Mouse (Mus musculus): Measurements from ENCODE around the gene Csrp2.

DNA sequence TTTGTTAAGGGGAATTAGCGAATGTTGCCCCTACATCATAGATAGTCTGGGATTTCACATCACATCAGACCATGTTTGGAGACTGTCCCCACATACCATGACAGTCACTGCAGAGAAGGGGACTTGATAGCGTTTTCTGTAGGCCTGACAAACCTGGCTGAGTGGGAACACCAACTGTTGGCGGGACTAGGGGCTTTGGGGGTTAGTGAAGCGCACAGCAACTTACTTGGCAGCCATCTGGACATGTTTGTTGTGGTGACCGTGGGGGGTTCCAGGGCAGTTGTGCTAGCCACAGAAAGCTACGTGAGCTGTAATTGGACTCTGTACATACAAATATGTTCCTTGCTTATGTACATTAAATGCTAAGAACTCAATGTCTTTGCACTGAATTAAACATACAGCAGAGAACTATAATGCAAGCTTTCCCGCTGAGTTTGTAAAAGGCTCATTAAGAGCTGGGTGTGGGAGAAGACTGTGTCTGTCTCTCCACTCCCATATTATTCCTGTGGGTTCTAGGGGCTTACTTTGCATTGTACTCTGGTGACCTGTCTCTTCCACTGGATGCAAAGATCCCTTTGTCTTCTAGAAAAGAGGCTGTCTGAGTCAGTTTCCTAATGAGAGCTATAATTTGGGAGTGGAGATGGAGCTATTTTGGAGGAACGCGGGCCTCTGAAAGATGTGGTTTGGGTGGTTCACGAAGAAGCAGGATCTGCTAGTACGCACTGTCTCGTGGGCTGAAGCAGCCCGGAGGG is 11.7 kb downstream of the Csrp2 start:
- TF ChIP-seq POLR2A (IDR thresholded peaks at IDR 0.05; ENCODE audit: borderline replicate concordance, insufficient read depth, low read length) (no peak), CTCF (IDR thresholded peaks at IDR 0.05; ENCODE audit: borderline replicate concordance, insufficient read depth, low read depth, low read length) (no peak)

Data from cerebellum, adult 2 months (tissue).